Mouse (Mus musculus) heart, adult 2 months (tissue): ENCODE results near the gene C2cd4a. TPM values are rescaled to one million over a fixed set of nuclear protein-coding genes. Genes with fewer than 3 reads are reported as not detected.
A peak's percentile ranks its signal among the peaks of the same experiment; 100 is the strongest.

Experiments used
- DNase-seq, 2 experiments: peaks; one replicate each; pipeline ENCODE4 v3.0.0; 2021
- H3K27ac ChIP-seq: fragments of 200-600 bp; 2 replicates; pipeline ENCODE4 v1.8.1; 2022
- H3K27me3 ChIP-seq: fragments of 200-500 bp; 2 replicates; pipeline ENCODE4 v1.6.1; 2012; ENCODE audit warnings: mild to moderate bottlenecking, low read length, inconsistent platforms, mixed read lengths; ENCODE audit not compliant: control insufficient read depth, insufficient read depth
- H3K36me3 ChIP-seq: fragments of 200-500 bp; 2 replicates; pipeline ENCODE4 v1.6.1; 2012; ENCODE audit warnings: low read length, inconsistent platforms; ENCODE audit not compliant: control insufficient read depth, insufficient read depth
- H3K4me1 ChIP-seq: fragments of 200-500 bp; 2 replicates; pipeline ENCODE4 v1.6.1; 2011; ENCODE audit warnings: low read length; ENCODE audit not compliant: control insufficient read depth, insufficient read depth
- H3K4me3 ChIP-seq: fragments of 200-600 bp; 2 replicates; pipeline ENCODE4 v1.8.1; 2022
- H3K79me2 ChIP-seq: fragments of 200-500 bp; replicated peaks from 2 replicates; pipeline ENCODE4 v1.6.1; 2012; ENCODE audit warnings: mild to moderate bottlenecking, inconsistent platforms, low read length, moderate library complexity, mixed read lengths; ENCODE audit not compliant: control insufficient read depth, insufficient read depth
- H3K9ac ChIP-seq: fragments of 200-500 bp; 2 replicates; pipeline ENCODE4 v1.6.1; 2012; ENCODE audit warnings: low read depth, mild to moderate bottlenecking, control low read depth, inconsistent platforms, low read length, mixed read lengths
- CTCF ChIP-seq: fragments of 200-600 bp; IDR thresholded peaks from 2 replicates; pipeline ENCODE4 v1.8.1; 2022; ENCODE audit warnings: antibody characterized with exemption, mild to moderate bottlenecking, moderate library complexity
- EP300 ChIP-seq: fragments of 200-500 bp; IDR thresholded peaks from 2 replicates; pipeline ENCODE4 v1.6.1; 2011; ENCODE audit warnings: low read depth, low read length, control low read depth; ENCODE audit not compliant: insufficient read depth
- POLR2A ChIP-seq: fragments of 200-500 bp; IDR thresholded peaks from 2 replicates; pipeline ENCODE4 v1.6.1; 2011; ENCODE audit warnings: mild to moderate bottlenecking, low read depth, low read length, control low read depth; ENCODE audit not compliant: insufficient read depth
- WGBS: fragments of 180-500 bp; shearing (Covaris S2); methylation state at CpG from one replicate; pipeline ENCODE4 v1.1.7; 2018; 5-methylcytosine and 5-hydroxymethylcytosine counted together
- intact Hi-C: fragments of 180-260 bp; cut with DNase I; formaldehyde crosslinking; loops from one replicate; pipeline ENCODE4 v1.15.1; 2025
- polyA plus RNA-seq: library from polyadenylated mRNA; depleted of rRNA; stranded (reverse); fragments of >200 nt; gene quantifications from 2 replicates; pipeline ENCODE4 v1.2.3, GENCODE M21; 2012
- total RNA-seq, 2 experiments: library from RNA; stranded (reverse); gene quantifications; 2 replicates each; pipeline ENCODE4 v1.2.3; 2021

Gene C2cd4a
- total and polyA plus RNA-seq, 3 experiments: 0.08 TPM; not detected in 2

- DNase-seq: peak in 1 of 2 experiments; percentile 57
- Histone ChIP-seq H3K4me3 (no peak overlapping the region), H3K79me2 (no peaks in the 10 kb centered on the region), H3K27ac (no peak overlapping the region), H3K27me3 (no peaks in the 10 kb centered on the region), H3K36me3 (no peaks in the 10 kb centered on the region), H3K4me1 (no peaks in the 10 kb centered on the region), H3K9ac (no peak overlapping the region)
- 35% methylated on average over 6 of the region's 6 CpGs for WGBS
- intact Hi-C loops: loop anchor here (1.0 to 5.0 kb wide), 2 partner anchors 44 to 90 kb away; no protein-coding TSS in a partner anchor
- TF ChIP-seq EP300 (no peak), CTCF (peak; percentile 88)
Measured at GRCm38 (mm10) chr9:67802241-67802640, 29.9 kb downstream of the C2cd4a start.

GRCm38 (mm10) chr9:67799078-67799819 lies 32.9 kb downstream of the C2cd4a start:
- Histone ChIP-seq H3K79me2 (no peaks in the 10 kb centered on the region), H3K4me3 (no peak overlapping the region), H3K27ac (no peak overlapping the region), H3K4me1 (no peaks in the 10 kb centered on the region), H3K27me3 (no peaks in the 10 kb centered on the region), H3K9ac (no peak overlapping the region), H3K36me3 (no peaks in the 10 kb centered on the region)
- WGBS: 43% methylated on average over 14 of the region's 14 CpGs
- intact Hi-C loops: no loop called here
- no peak for DNase-seq
- TF ChIP-seq CTCF: no peak
- TF ChIP-seq POLR2A: no peak
- TF ChIP-seq EP300: no peak

GRCm38 (mm10) chr9:67795205-67795675 lies 36.9 kb downstream of the C2cd4a start:
- DNase-seq: no peak
- intact Hi-C loops: no loop called here
- Histone ChIP-seq H3K27ac (no peak overlapping the region), H3K27me3 (no peaks in the 10 kb centered on the region), H3K4me1 (no peaks in the 10 kb centered on the region), H3K9ac (no peak overlapping the region), H3K36me3 (no peaks in the 10 kb centered on the region), H3K4me3 (no peak overlapping the region), H3K79me2 (no peaks in the 10 kb centered on the region)
- TF ChIP-seq EP300 (no peak), CTCF (no peak), POLR2A (no peak)
- 68% methylated on average over 14 of the region's 14 CpGs for WGBS

- no peak for DNase-seq
- WGBS: 86% methylated on average over 4 of the region's 4 CpGs
- TF ChIP-seq CTCF (no peak), POLR2A (no peak), EP300 (no peak)
- Histone ChIP-seq H3K4me1 (no peaks in the 10 kb centered on the region), H3K27me3 (no peaks in the 10 kb centered on the region), H3K9ac (no peak overlapping the region), H3K4me3 (no peak overlapping the region), H3K79me2 (no peaks in the 10 kb centered on the region), H3K27ac (no peak overlapping the region), H3K36me3 (no peaks in the 10 kb centered on the region)
- intact Hi-C loops: no loop called here
Measured at GRCm38 (mm10) chr9:67794668-67795067, 37.5 kb downstream of the C2cd4a start.

GRCm38 (mm10) chr9:67794216-67794615 lies 37.9 kb downstream of the C2cd4a start:
- no peaks in the 10 kb centered on the region for H3K36me3 ChIP-seq
- H3K9ac ChIP-seq: no peak overlapping the region
- intact Hi-C loops: no loop called here
- no peaks in the 10 kb centered on the region for H3K79me2 ChIP-seq
- H3K4me3 ChIP-seq: no peak overlapping the region
- no peak overlapping the region for H3K27ac ChIP-seq
- H3K27me3 ChIP-seq: no peaks in the 10 kb centered on the region
- no peaks in the 10 kb centered on the region for H3K4me1 ChIP-seq
- no peak for DNase-seq
- TF ChIP-seq POLR2A (no peak), EP300 (no peak), CTCF (no peak)
- WGBS: 100% methylated on average over 1 of the region's 1 CpGs

GRCm38 (mm10) chr9:67793501-67793900 lies 38.6 kb downstream of the C2cd4a start:
- intact Hi-C loops: no loop called here
- Histone ChIP-seq H3K9ac (no peak overlapping the region), H3K4me3 (no peak overlapping the region), H3K27me3 (no peaks in the 10 kb centered on the region), H3K4me1 (no peaks in the 10 kb centered on the region), H3K27ac (no peak overlapping the region), H3K36me3 (no peaks in the 10 kb centered on the region), H3K79me2 (no peaks in the 10 kb centered on the region)
- TF ChIP-seq EP300 (no peak), CTCF (no peak), POLR2A (no peak)
- 63% methylated on average over 6 of the region's 6 CpGs for WGBS
- DNase-seq: no peak
